Mouse (Mus musculus): ENCODE results near the gene H2-DMa. TPM values are rescaled to one million over a fixed set of nuclear protein-coding genes. Genes with fewer than 3 reads are reported as not detected.

Gene H2-DMa
- polyA plus RNA-seq, 1 experiment from 2014 or later, result 7.5 TPM

DNA sequence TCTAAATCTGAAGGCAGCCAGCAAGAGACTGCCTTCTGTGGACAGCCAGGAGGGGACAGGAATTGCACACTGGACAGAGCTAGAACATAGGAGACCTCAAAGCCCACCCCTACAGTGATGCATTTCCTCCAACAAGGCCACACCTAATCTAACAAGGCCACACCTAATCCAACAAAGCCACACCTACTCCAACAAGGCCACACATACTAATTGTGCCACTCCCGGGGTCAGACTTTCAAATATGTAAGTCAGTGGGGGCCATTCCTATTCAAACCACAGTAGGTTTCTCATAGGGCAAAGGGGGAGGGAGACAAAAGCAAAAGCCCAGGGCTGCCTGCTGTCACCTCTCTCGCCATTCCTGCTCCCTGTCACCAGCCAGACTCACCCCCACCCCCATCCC, 32.0 kb upstream of the H2-DMa start:
- WGBS, result 52% methylated on average over 2 of the region's 2 CpGs
- Histone ChIP-seq H3K4me3 (ENCODE audit: low read depth, low read length) (no peak overlapping the region), H3K4me2 (ENCODE audit: low read depth, severe bottlenecking) (no peak overlapping the region), H3K27ac (replicated peaks; ENCODE audit: low read depth, low read length) (no peak overlapping the region), H3K9me3 (ENCODE audit: control insufficient read depth, low read length) (no peaks in the 10 kb centered on the region), H3K4me1 (ENCODE audit: control insufficient read depth, insufficient read depth, low read length) (no peaks in the 10 kb centered on the region), H3K27me3 (ENCODE audit: control insufficient read depth, insufficient read depth, low read length) (no peaks in the 10 kb centered on the region), H3K9ac (ENCODE audit: low read length) (no peak overlapping the region), H3K36me3 (ENCODE audit: control insufficient read depth, insufficient read depth, low read length) (no peaks in the 10 kb centered on the region)
- DNase-seq (ENCODE audit: low spot score) (no peak), ATAC-seq (ENCODE audit: insufficient number of reproducible peaks, low FRiP score, low TSS enrichment, low read depth) (no peak)

DNA sequence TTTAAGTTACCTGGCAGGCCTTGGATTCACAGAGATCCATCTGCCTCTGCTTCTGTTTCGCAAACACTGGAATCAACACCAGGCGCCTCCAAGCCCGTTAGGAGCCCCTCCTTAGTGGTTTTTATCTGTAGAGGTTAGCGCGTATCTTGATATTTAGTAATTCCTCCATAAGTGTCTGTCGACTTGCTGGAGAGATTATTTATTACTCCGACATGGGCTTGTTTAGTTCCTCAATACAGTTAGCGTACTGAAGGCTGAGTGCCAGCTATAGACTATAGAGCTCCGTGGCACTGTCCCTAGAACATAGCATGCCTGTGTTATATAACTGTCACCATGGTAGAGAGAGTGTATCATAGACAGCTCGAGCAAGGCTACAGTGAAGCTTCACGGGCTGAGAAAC, 31.2 kb upstream of the H2-DMa start:
- no peak overlapping the region for H3K9ac ChIP-seq (ENCODE audit: low read length)
- H3K9me3 ChIP-seq (ENCODE audit: control insufficient read depth, low read length), result no peaks in the 10 kb centered on the region
- ATAC-seq (ENCODE audit: insufficient number of reproducible peaks, low FRiP score, low TSS enrichment, low read depth), result no peak
- H3K4me2 ChIP-seq (ENCODE audit: low read depth, severe bottlenecking), result no peak overlapping the region
- H3K27me3 ChIP-seq (ENCODE audit: control insufficient read depth, insufficient read depth, low read length), result no peaks in the 10 kb centered on the region
- WGBS, result 87% methylated on average over 11 of the region's 11 CpGs
- no peak overlapping the region for H3K27ac ChIP-seq (replicated peaks; ENCODE audit: low read depth, low read length)
- no peak overlapping the region for H3K4me3 ChIP-seq (ENCODE audit: low read depth, low read length)
- no peak for DNase-seq (ENCODE audit: low spot score)
- no peaks in the 10 kb centered on the region for H3K36me3 ChIP-seq (ENCODE audit: control insufficient read depth, insufficient read depth, low read length)
- 0 out of 2 replicates have a peak, but pooled peaks cover under 1% of the 10 kb centered on the region for H3K4me1 ChIP-seq (ENCODE audit: control insufficient read depth, insufficient read depth, low read length)

DNA sequence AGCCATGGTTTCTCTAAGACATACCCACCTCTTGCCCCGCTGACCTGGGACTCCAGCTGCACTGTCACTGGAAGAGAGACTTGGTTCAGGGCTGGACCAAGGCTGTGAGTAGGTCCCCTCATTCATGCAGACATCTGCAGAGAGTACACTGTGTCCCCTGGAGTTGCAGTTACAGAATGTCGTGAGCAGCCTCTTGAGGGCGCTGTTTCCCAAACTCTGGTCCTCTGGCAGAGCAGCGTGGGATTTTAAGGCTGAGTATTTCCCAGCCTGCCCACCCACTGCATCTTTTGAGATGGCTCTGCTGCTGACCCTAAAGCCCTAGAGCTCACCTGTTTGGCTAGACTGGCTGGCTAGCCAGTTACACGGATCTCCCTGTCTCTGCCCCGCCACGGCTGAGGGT, 28.4 kb upstream of the H2-DMa start:
- DNase-seq (ENCODE audit: low spot score) (peak; percentile 49), ATAC-seq (ENCODE audit: insufficient number of reproducible peaks, low FRiP score, low TSS enrichment, low read depth) (no peak)
- Histone ChIP-seq H3K4me2 (ENCODE audit: low read depth, severe bottlenecking) (no peak overlapping the region), H3K4me3 (ENCODE audit: low read depth, low read length) (no peak overlapping the region), H3K27ac (replicated peaks; ENCODE audit: low read depth, low read length) (no peak overlapping the region), H3K4me1 (ENCODE audit: control insufficient read depth, insufficient read depth, low read length) (0 out of 2 replicates have a peak, but pooled peaks cover 5% of the 10 kb centered on the region), H3K9ac (ENCODE audit: low read length) (no peak overlapping the region), H3K27me3 (ENCODE audit: control insufficient read depth, insufficient read depth, low read length) (no peaks in the 10 kb centered on the region), H3K9me3 (ENCODE audit: control insufficient read depth, low read length) (no peaks in the 10 kb centered on the region), H3K36me3 (ENCODE audit: control insufficient read depth, insufficient read depth, low read length) (no peaks in the 10 kb centered on the region)
- 52% methylated on average over 7 of the region's 7 CpGs for WGBS

DNA sequence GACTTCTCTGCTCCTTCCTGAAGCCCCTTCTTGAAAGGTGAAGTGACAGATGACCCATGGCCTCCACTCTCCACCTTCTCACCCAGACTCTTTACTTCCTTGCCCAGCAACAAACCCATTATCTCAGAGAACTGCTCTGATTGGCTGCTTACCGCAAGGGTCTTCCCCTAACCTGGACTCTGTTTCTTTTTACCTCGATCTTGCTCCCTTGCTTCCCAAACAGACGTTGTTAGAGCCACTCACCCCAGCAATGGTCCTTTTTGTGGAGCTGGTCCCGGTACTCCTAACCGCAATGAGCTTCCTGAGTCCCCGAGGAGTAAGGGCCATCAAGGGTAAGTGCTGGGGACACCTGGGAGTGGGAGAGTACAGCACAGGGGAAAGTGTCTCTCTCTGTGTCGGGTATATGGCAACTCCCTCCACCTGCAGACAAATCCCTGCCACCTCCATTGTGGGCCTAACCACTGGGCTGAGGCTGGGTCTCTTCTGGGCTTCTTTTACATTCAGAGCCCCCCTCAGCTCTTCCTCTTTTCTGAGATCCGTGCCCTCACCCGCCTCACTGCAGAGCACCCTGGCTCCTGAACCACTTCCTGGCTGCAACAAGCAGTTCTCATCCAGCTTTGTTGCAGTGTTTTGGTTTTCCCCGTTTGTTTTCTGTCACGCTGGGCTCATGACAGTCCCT, 27.0 kb upstream of the H2-DMa start, which contains the start of gene H2-Oa:
TSS of gene H2-Oa (plus strand) at position 144 of the 679 bp plus-strand sequence.
- no peaks in the 10 kb centered on the region for H3K9me3 ChIP-seq (ENCODE audit: control insufficient read depth, low read length)
- no peak within 1 kb of the TSS; the same call in 1 of the 2 replicates for H3K9ac ChIP-seq (ENCODE audit: low read length)
- DNase-seq (ENCODE audit: low spot score) (no peak), ATAC-seq (ENCODE audit: insufficient number of reproducible peaks, low FRiP score, low TSS enrichment, low read depth) (no peak)
- no peaks in the 10 kb centered on the region for H3K27me3 ChIP-seq (ENCODE audit: control insufficient read depth, insufficient read depth, low read length)
- H3K4me3 ChIP-seq (ENCODE audit: low read depth, low read length), result no peak within 1 kb of the TSS
- H3K4me2 ChIP-seq (ENCODE audit: low read depth, severe bottlenecking), result no peak within 1 kb of the TSS
- 0 out of 2 replicates have a peak, but pooled peaks cover 5% of the 10 kb centered on the region for H3K4me1 ChIP-seq (ENCODE audit: control insufficient read depth, insufficient read depth, low read length)
- 38% methylated on average over 11 of the region's 11 CpGs for WGBS
- no peak within 1 kb of the TSS for H3K27ac ChIP-seq (replicated peaks; ENCODE audit: low read depth, low read length)
- no peaks in the 10 kb centered on the region for H3K36me3 ChIP-seq (ENCODE audit: control insufficient read depth, insufficient read depth, low read length)

DNA sequence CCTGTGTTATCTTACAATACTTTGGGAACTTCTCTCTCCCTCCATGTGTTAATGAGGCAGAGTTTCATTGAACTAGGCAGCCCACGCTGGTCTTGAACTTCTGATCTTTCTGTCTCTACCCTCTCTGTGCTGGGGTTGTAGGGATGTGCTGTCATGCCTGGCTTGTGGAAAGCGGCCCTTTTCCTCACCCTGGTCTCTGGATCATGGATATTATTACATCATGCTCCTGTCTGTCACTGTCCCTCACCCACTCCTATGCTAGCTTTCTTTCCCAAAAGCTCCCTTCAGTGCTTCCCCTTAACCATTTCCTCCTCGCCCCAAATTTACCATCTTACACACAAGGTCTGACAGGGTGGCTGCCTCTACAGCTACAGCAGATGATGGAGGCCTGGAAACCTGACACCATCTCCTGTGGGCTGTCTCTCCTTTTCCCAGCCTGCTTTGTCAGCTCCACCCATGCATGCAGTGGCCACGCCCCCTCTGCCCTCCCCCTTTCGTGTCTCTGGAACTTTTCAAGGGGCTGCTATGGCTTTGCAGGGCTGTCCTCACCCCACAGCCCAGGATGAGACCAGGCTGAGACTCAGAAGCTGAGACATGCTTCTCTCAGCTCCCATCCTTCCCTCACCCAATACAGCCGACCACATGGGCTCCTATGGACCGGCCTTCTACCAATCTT, 26.0 kb upstream of the H2-DMa start:
- no peaks in the 10 kb centered on the region for H3K36me3 ChIP-seq (ENCODE audit: control insufficient read depth, insufficient read depth, low read length)
- peak; percentile 85 for ATAC-seq (ENCODE audit: insufficient number of reproducible peaks, low FRiP score, low TSS enrichment, low read depth)
- H3K4me1 ChIP-seq (ENCODE audit: control insufficient read depth, insufficient read depth, low read length), result 0 out of 2 replicates have a peak, but pooled peaks cover 5% of the 10 kb centered on the region
- H3K9me3 ChIP-seq (ENCODE audit: control insufficient read depth, low read length), result no peaks in the 10 kb centered on the region
- H3K9ac ChIP-seq (ENCODE audit: low read length), result no peak overlapping the region
- no peak overlapping the region for H3K27ac ChIP-seq (replicated peaks; ENCODE audit: low read depth, low read length)
- no peak overlapping the region for H3K4me2 ChIP-seq (ENCODE audit: low read depth, severe bottlenecking)
- no peak overlapping the region for H3K4me3 ChIP-seq (ENCODE audit: low read depth, low read length)
- DNase-seq (ENCODE audit: low spot score), result peak; percentile 87
- WGBS, result 28% methylated on average over 7 of the region's 7 CpGs
- H3K27me3 ChIP-seq (ENCODE audit: control insufficient read depth, insufficient read depth, low read length), result no peaks in the 10 kb centered on the region

DNA sequence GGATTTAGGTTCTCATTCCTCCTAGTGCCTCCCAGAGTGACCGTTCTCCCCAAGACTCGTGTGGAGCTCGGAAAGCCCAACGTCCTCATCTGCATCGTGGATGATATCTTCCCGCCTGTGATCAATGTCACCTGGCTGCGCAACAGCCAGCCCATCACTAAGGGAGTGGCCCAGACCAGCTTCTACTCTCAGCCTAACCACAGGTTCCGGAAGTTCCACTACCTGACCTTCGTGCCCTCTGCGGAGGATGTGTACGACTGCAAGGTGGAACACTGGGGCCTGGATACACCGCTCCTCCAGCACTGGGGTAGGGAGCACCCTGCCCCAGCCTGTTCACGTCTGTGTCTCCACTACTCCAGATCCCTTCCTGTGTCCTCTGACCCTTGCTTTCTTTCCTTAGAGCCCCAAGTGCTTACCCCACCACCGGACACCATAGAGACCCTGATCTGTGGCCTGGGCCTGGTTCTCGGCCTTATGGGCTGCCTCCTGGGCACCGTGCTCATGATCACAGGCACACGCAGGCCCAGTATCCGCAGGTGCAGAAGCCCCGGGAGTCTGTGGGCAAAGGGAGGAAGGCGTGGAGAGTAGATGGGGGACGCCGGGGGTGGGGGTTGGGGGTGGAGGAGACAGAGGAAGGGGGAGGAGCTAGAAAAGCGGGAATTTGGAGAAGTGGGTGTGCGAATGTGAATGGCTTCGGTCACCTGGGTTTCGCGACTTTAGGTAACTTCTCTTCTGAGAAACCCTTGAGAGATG, 24.9 kb upstream of the H2-DMa start:
- H3K4me3 ChIP-seq (ENCODE audit: low read depth, low read length), result no peak overlapping the region
- no peak for DNase-seq (ENCODE audit: low spot score)
- ATAC-seq (ENCODE audit: insufficient number of reproducible peaks, low FRiP score, low TSS enrichment, low read depth), result no peak
- H3K27me3 ChIP-seq (ENCODE audit: control insufficient read depth, insufficient read depth, low read length), result no peaks in the 10 kb centered on the region
- no peak overlapping the region for H3K9ac ChIP-seq (ENCODE audit: low read length)
- no peaks in the 10 kb centered on the region for H3K9me3 ChIP-seq (ENCODE audit: control insufficient read depth, low read length)
- H3K4me2 ChIP-seq (ENCODE audit: low read depth, severe bottlenecking), result no peak overlapping the region
- 0 out of 2 replicates have a peak, but pooled peaks cover 5% of the 10 kb centered on the region for H3K4me1 ChIP-seq (ENCODE audit: control insufficient read depth, insufficient read depth, low read length)
- 83% methylated on average over 27 of the region's 27 CpGs for WGBS
- H3K36me3 ChIP-seq (ENCODE audit: control insufficient read depth, insufficient read depth, low read length), result no peaks in the 10 kb centered on the region
- no peak overlapping the region for H3K27ac ChIP-seq (replicated peaks; ENCODE audit: low read depth, low read length)

DNA sequence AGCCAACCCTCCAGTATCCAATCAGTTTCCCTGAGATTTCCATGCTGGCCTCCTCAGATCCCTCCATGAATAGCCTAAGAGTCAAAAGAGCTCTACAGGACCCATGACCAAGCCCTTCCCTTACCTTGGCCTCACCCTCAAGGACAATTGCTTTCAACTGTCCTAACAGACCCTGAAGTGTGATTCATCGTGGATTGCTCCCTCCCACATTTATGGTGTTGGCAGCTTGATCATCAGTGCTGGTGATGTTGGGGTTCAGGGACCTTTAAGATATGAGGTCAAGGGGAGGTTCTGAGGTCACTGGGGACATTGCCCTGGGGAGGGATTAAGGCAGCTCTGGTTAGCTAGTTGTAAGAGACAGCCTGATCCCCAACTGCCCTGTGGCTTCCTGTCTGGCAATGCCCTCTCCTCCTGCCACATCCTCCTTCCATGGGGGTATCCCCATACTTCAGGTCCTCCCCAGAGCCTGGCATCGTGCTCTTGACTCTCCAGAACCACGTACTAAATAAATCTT, 22.8 kb upstream of the H2-DMa start:
- WGBS, result 75% methylated on average over 3 of the region's 3 CpGs
- Histone ChIP-seq H3K4me2 (ENCODE audit: low read depth, severe bottlenecking) (no peak overlapping the region), H3K27ac (replicated peaks; ENCODE audit: low read depth, low read length) (no peak overlapping the region), H3K4me3 (ENCODE audit: low read depth, low read length) (no peak overlapping the region), H3K9me3 (ENCODE audit: control insufficient read depth, low read length) (no peaks in the 10 kb centered on the region), H3K9ac (ENCODE audit: low read length) (no peak overlapping the region), H3K36me3 (ENCODE audit: control insufficient read depth, insufficient read depth, low read length) (no peaks in the 10 kb centered on the region), H3K27me3 (ENCODE audit: control insufficient read depth, insufficient read depth, low read length) (no peaks in the 10 kb centered on the region), H3K4me1 (ENCODE audit: control insufficient read depth, insufficient read depth, low read length) (peaks cover 8% of the 10 kb centered on the region; the same call in 1 of the 2 replicates)
- no peak for DNase-seq (ENCODE audit: low spot score)
- ATAC-seq (ENCODE audit: insufficient number of reproducible peaks, low FRiP score, low TSS enrichment, low read depth), result no peak

DNA sequence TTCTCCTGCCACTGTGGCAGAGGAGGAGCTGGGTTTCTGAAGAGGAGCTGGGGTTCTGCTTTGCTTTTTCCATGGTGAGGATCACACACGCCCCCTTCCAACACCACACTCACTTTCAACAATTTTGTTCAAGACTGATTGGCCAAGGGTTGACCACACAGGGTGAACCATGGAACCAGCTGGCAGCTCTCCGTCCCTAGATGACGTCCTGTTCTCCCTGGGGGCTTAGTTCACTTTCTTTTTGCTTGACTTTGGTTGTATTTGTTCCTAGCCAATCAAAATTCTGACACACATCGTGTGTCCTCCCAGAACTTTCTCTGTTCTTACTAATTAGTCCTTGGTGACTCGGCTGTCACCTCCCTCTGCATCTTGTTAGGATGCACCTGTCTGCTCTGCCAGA, 22.1 kb upstream of the H2-DMa start:
- Histone ChIP-seq H3K4me1 (ENCODE audit: control insufficient read depth, insufficient read depth, low read length) (peaks cover 8% of the 10 kb centered on the region; the same call in 1 of the 2 replicates), H3K36me3 (ENCODE audit: control insufficient read depth, insufficient read depth, low read length) (no peaks in the 10 kb centered on the region), H3K9me3 (ENCODE audit: control insufficient read depth, low read length) (no peaks in the 10 kb centered on the region), H3K9ac (ENCODE audit: low read length) (no peak overlapping the region), H3K4me2 (ENCODE audit: low read depth, severe bottlenecking) (no peak overlapping the region), H3K4me3 (ENCODE audit: low read depth, low read length) (no peak overlapping the region), H3K27me3 (ENCODE audit: control insufficient read depth, insufficient read depth, low read length) (no peaks in the 10 kb centered on the region), H3K27ac (replicated peaks; ENCODE audit: low read depth, low read length) (no peak overlapping the region)
- WGBS, result 66% methylated on average over 5 of the region's 5 CpGs
- no peak for DNase-seq (ENCODE audit: low spot score)
- no peak for ATAC-seq (ENCODE audit: insufficient number of reproducible peaks, low FRiP score, low TSS enrichment, low read depth)

Data from limb, embryonic 11.5 days (tissue).